Mouse (Mus musculus): ENCODE measurements around the gene Dcaf4.
A peak's percentile ranks its signal among the peaks of the same experiment; 100 is the strongest.

Dcaf4 gene

DNA sequence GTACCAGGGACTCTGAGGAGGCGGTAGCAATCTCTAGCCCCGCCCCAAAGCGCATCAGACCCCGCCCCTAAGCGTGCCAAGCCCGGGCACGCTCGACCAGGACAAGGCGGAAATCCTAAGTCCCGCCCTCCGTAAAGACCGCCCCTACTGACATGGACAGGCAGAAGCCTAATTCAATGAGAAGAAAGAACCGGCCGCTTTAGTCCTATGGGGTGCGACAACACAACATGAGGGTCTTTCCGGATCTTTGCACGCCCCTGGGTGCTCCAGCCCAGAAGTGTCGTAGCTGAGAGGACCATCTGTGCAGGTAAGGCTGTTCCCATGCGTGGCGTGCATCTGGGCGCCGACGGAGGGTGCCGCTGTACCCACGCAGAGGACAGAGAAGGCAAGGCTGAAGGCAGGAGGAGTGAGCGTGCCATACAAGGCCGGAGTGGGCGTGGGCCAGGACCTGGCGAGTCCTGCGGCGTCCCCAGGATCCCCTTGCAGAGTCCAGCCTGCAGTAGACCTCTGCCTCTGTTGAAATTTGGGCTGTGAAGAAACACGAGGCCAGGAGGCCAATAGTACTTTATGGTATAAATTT is at the start of gene Dcaf4:
Gene Dcaf4, plus strand, starts transcription at position 156 of the 580 bp plus-strand sequence.
- peak; percentile 98 for DNase-seq (ENCODE audit: low read depth)

DNA sequence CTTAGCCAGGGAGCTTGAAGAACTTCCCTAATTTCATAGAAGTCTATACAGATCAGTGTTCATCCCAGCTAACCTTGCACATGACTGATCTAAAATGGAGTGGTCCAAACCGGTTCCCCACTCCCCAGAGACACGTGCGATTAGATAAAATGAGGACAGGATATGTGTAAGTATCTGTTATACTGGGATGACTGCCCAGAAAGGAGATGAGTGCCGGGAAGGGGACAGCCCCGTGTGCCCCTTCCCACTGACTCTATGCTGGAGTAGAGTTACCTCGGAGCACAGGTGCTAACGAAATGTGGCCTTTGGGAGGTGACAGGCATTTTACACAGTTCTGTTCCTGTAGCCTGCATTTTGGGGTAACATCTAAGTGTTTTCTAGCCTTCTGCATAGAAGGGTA is 48.5 kb upstream of the Dcaf4 start:
- no peak for DNase-seq (ENCODE audit: low read depth)

DNA sequence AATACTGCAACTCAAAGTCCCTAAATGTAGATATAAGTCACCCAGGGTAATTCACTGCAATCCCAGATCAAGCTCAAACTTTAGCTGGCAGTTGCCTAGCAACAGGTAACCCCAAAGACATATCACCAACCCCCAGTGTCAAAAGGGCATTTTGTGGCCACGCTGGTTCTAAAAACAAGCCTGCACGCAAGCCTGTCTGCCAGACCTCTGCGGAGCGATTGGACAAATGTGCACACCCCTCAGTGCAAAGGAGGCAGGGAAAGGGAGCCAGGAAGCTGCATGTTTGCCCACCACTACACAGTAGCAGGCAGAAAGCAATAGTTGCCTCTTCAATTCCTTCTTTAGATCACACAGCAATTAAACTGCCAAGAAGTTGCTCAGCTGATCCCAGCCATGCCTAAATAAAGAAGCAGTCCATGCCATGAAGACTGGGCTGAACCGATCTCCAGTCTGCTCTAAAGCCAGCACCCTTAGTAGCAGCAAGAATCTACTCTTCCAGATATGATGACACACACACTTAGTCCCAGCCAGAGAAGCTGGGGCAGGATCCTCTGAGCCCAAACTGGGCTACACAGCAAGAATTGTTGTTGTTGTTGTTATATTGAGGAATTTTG is 46.2 kb upstream of the Dcaf4 start:
- no peak for DNase-seq (ENCODE audit: low read depth)

DNA sequence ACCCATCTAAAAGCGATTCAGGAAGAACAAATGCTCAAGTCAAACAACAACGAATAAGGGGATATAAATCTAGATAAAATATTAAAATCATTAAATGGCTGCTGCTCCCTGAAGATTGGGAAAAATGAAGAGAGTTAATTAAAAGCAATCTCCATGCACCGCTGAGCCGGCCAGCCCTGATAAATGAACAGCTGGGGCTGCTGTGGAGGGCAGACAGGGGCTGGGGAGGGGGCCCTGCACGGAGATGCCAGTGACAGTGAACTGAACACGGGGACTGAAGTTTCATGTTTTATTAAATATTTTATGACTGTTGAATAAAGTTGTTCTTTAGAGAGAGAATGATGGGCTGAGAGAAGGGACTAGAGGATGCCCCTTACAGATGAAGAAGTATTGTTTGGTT is 44.8 kb upstream of the Dcaf4 start:
- DNase-seq (ENCODE audit: low read depth), result no peak

DNA sequence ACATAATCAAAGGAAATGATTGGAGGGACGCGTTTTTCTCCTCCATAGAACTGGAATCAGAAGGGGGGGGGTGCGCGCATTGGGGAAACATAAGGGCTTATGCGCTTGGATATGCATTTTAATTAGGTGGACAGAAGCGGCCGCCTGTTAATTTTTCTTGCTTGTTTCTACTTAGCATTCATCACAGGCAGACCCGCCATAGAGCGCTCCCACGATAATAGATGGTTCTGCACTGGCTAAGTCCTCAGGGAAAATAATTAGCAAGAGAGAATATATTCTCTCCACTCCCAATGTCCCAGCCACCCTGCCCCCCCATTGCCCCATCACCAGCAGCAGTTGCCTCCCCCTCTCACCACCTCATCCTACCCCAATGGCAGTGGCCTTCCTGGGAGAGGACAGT is 44.0 kb upstream of the Dcaf4 start:
- no peak for DNase-seq (ENCODE audit: low read depth)

DNA sequence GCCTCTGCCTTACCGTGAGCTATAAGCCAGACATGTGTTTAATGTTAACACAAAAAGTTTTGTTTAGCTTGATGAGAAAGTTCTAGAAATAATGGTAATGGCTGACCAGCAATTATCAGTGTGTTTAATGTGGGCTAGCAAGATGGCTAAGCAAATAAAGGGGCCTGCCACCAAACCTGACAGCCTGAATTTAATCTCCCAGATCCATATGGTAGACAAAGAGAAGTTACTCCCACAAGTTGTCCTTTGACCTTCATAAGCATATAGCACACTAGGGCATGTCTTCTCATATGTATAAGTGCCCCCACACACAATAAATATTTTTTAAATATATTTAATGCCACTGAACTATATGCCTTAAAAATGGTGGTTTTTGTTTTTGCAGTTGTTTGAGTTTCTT is 41.1 kb upstream of the Dcaf4 start:
- no peak for DNase-seq (ENCODE audit: low read depth)

DNA sequence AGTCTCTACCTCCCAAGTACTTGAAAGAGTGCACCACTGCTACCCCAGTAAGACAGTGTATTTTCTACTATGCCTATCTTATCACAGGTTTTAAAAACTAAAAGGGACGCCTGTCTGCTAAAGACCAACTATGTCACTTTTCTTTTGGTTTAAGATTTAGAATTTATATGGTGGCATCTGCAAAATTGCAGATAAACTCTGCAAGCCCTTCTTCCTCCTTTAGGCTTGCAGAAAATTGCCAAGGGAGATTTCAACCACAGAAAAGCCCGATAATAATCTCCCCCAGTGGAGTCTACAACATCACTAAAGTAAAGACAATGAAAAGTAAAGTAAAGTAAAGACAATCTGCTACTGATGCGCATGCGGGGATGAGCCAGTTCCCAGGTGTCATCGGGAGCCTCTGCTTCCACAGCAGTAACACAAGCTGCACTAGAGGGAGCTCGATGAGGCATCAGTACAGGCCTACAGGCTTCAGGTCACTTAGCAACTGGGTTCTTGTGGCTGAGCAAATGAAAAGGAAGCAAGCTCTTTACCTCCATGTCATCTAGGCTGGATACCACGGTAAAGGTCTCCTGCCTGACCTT is 40.4 kb upstream of the Dcaf4 start:
- no peak for DNase-seq (ENCODE audit: low read depth)

DNA sequence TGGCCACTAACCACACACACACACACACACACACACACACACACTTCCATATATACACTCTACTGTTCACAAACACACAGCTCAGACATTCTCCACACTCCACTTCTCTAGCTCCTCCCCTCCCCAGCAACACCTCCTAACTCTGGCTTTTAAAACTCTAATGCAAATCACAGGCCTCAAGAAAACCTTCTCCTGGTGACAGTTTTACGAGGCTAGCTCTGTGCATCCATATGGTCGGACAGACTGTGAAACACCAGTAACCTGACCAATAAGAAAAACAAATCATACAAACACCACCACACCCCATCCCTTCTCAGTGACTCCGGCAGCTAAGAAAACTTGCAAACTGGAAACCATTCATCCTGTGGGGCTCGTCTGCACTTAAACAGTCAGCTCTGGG is 38.8 kb upstream of the Dcaf4 start:
- DNase-seq (ENCODE audit: low read depth), result no peak

DNA sequence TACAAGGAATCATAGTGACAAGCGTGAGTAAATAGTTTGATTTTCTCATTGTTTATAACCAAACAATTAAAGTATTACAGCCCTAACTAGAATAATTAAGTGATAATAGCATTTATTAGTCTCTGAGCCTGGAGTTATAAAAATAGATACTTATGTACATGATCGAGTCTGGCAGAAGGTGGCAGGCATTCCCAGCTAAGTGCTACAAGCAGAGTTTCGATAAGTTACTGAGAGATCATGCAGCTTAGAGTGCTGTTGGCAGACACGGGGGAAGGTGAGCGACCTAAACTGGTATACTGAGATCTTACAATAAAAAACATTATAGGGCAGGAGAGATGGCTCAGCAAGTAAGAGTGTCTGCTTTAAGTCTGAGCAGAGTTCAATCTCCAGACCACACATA is 36.6 kb upstream of the Dcaf4 start:
- no peak for DNase-seq (ENCODE audit: low read depth)

DNA sequence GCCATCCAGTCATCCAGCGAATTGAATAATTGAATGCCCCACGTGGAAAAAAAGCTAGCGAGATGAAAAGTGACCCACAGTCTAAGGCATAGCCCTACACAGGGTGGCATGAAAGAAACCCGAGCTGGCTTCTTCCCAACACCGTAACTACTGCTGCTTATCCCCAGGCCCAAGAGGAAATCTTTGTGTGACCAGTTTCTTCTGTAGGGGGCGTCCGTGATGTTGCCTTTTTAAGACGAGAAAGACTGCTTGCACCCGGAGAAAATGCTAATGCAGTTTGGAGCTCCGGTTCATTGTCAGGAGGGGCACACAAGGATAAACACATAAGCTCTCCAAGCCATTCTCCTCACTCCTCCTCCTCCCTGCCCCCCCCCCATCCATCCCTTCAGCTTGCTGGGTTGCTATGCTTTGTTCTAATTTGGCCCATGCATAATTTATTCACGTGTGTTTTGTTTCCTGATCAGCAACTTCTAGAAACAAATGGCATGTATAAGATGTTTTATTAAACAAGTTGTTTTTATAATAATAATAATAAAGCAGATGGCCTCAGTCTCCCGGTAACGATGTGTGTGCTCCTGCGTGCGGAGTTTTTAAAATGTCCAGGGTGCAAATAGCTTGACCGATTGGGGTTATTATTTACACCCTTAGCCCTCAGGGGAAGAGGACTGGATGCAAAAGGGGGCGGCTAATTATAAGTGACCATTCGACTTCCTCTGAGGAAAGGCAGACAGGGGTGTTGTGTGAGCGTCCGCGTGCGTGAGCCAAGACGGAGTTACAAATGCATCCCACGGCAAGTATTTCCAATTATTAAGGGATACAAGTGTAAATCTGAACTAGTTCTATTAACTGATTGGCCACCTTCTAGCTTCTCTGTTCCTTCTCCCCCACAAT is 35.2 kb upstream of the Dcaf4 start:
- no peak for DNase-seq (ENCODE audit: low read depth)

DNA sequence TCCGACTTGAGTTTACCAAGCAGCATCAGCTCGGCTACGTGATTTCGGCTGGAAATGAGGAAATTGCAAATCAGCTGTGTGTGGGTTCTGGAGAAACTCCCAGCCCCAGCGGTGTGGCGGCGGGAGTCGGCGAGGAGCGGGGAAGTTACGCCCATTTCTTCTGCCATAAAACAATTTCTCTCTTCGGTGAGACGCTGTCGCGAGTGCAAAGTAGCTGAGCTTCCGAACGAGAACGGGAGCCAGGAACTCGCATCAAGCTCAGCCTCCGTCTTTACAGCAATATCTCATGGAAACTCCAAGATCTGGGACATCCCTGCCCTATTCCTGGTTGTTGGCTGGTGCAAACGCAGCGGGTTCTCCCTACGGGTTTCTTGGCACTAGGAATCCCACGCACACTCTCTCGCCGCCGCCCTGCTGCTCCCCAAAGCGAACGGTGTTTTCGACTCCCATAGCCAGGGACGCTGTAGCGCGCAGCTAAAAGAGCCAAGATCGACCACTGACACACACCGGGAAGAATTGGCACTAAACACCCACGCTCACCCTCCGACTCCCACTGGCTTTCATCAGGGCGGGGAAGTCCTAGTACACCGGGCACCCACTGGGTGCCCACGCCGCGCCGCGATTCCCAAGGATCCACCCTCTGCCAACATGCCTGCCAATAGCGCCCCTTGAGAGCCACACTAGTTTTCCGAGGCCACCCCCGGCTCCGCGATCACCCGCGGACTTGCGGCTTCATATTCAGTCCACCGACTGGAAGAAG is 34.2 kb upstream of the Dcaf4 start:
- DNase-seq (ENCODE audit: low read depth), result no peak

DNA sequence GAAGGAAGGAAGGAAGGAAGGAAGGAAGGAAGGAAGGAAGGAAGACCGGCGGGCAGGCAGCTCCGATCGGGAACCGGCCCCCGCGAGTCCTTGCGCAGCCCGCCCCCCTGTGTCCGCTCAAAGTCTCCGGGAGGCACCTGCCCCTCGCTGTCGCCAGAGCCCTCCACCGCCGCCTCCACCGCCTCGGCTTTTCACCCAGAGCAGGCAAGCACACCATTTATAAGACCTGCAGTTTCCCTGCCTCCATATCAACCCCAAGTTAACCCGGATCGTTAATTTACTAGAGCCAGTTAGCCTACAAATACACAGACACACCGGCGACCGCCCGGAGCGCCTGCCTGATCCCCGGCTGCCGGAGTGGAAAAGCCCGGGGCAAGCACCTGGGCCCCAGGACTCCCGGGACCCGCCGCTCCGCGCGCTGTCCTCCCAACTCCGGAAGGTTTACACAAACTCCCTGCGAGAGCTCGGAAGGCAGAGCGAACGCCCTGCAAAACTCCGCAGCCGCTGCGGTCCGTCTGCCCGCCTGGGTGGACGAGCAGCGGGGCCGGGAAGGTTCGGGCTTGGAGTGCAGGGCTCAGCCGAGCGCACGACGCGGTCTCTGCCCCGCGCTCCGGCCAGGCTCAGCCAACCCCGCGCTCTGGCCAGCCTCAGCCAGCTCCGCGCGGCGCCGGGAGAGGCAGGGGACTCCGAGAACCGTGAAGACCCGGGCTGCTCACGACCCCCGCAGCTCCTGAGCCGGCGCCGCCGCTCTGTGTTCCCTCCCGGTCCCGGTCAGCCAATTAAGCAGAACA is 33.4 kb upstream of the Dcaf4 start:
- peak; percentile 35 for DNase-seq (ENCODE audit: low read depth)

DNA sequence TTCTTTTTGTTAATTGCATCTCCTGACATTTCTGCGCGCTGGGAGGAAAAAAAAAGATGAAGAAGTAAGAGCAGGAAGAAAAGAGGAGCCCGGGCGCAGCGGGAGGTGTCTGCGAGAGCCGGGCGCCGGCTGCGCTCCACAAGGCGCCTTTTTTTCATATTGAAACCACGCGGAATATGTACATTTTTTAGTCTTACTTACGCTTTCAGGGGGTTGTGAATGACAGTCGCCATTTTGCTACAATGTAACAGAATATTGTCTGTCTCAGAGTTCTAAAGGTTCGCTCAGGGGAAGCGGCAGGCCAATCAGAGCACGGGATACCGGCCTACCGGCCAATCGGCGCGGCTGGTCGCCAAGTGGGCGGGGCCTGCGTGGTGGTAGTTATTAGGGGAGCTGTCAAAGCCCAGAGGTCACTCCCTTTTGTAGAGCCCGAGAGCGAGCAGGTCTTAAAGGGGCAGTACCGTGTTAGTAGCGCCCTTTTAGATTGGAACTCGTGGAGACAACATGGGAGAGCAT is 32.7 kb upstream of the Dcaf4 start, which contains the start of gene Dpf3:
Gene Dpf3, minus strand, starts transcription at position 241 of the 516 bp plus-strand sequence.
- DNase-seq (ENCODE audit: low read depth), result peak; percentile 95

DNA sequence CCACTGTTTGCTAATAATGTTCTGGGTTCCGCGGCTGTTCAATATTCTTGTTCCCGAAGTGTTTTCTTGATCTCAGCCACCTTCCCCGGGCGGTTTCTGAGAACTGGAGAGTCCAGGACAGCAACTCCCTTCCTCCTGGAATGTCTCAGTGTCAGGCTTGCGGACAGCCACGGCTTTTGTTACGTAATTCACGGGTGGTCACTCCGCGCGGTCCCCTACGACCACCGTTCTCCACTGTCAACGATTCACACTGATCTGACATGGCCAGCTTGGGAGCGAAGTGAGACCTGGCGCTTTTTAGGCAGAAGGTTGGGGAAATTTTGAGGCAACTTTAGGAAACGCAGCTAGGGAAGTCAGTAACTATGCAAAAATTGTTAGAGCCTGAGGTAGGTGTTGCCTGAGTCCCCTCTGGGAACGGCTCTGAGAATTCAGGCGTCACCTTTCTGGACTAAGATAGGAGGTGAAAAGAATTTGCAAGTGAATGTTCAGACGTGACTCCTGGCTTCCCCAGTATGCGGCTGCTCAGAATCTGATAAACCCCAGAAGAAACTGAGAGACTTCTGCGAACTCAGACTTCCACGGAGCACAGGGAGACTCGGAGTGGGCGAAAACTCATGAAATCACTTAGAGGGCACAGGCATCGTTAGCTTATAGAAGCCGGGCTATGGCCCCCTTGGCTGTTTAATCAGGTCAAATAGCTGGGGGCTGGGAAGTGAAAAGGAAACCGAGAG is 31.9 kb upstream of the Dcaf4 start:
- DNase-seq (ENCODE audit: low read depth), result no peak

DNA sequence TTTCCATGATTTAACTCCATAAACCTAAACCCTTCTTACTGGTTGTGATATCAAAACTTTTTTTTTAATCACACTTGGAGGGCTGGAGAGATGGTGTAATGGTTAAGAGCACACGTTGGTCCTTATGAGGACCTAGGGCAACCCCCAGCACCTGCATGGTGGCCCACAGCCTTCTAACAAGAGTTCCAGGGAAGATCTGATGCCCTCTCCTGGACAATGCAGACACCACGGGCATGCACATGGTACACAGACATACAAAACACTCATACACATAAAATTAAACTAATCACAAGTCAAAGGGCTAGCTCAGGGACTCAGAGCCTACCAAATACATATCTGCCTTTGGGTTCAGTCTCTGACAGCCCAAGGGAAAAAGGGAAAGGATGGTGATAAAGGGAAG is 30.5 kb upstream of the Dcaf4 start:
- DNase-seq (ENCODE audit: low read depth), result no peak

DNA sequence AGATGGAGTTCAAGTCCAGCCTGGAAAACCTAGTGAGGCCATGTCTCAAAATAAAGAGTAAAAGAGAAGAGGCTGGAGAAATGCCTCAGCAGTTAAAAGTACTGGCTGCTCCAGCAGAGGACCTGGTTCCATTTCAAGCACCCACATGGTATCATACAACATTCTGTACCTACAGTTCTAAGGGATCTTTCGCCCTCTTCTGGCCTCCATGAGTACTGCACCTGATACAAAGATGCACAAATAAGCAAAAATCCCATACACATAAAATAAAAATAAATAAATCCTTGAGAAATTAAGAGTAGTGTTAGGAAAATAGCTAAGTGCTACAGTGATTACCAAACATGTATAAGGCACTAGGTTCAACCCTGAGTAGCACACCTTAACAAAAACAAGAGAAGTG is 28.7 kb upstream of the Dcaf4 start:
- peak; percentile 36 for DNase-seq (ENCODE audit: low read depth)

DNA sequence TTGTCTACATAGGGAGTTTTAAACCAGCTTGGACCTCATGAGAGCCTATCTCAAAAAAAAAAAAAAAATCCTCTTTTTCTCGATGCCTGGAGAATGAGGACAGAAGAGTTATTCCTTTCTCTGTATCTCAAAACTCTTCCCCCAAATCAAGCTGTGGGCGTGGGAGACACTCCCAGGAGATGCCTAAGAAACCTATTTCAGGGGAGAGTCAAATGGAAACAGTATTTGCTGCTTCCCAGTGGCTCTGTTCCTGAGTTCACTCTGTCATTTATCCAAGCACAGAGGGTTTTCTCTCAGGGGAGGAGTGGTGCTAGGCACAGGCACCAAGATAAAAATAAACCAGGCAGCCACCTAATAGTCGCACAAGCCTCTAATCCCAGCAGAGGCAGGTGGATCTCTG is 27.5 kb upstream of the Dcaf4 start:
- DNase-seq (ENCODE audit: low read depth), result no peak

DNA sequence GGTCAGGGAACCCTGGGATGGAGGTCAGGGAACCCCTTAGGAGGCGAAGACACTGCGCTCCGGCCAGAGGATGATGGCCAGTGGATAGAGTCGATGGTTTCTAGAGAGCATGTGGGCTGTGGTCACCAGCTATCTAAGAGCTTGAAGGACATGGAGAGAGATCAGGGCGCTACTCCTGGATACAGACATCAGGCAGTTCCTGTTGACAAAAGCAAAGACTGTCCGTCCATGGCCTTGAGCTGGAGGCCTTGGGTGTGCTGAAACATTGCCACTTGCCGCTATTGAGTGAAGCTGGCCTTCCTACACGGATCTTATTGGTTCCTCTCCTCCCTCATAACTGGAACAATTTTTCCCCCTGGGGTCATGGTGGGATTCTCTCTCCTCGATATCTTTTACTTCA is 26.1 kb upstream of the Dcaf4 start:
- DNase-seq (ENCODE audit: low read depth), result no peak

DNA sequence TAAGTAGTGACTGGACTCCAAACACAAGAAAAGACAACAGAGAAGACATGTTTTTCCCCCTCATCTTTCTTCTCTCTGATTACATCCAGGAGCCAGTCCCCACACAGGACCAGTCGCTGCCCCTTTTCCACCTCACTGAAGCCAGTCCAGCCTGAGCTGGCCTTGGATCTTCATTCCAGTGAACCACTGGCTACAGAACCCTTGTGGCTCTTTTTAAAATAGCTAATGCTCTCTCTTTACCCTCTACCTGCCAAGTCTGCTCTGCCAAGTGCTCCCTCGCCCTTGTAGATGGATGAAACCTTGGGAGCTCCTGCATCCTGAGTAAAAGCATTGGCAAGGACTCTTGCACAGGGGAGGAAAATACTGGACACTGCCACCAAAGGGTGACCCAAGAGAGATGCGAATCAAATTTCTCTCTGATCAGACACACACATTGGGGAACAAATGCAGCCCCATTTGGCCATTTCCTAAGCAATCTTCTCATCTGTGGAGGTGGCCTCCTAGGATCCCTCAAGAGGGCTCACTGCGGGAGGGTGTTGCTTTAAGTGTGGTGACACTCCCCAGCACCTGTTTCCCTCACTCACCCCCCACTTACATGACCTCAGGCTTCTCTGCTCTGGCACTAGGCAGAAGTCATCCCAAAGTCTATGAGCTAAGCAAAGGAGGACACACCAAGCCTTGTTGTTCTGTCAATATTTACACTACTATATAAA is 24.9 kb upstream of the Dcaf4 start:
- DNase-seq (ENCODE audit: low read depth), result no peak

DNA sequence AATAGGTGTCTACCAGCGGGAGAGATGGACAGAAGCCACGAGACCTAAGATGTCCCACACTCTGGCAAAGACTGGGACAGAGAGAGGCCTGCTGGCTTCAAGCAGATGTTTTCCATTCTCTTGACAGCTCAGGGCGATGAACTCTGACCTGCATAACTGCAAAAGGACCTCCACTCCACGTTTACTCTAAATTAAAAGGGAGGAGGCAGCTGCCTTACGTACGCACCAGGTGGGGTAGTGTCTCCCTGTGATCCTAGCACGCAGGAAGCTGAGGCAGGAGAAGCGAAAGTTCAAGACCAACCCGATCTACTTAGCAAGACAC is 24.3 kb upstream of the Dcaf4 start:
- DNase-seq (ENCODE audit: low read depth), result no peak

Data from NIH3T3 (cell line).